Mouse (Mus musculus) limb, embryonic 15.5 days (tissue): ENCODE measurements around the gene Wdr12. TPM values are rescaled to one million over a fixed set of nuclear protein-coding genes. Genes with fewer than 3 reads are reported as not detected.
"Not testable (repeated sequence)": the region's sequence is repeated elsewhere in the genome, so short reads cannot be mapped to it uniquely, and the experiment has no call there.

Source experiments
- ATAC-seq: fragments of 200-750 bp; cut with Nextera tagmentation; 2 replicates; pipeline ENCODE4 v1.8.0; 2017; ENCODE audit warnings: low read depth, moderate TSS enrichment; ENCODE audit not compliant: insufficient number of reproducible peaks, low FRiP score, low TSS enrichment
- H3K27ac ChIP-seq: fragments of 300-500 bp; sonication (generic); 2 replicates; pipeline ENCODE4 v1.5.1; 2015; ENCODE audit warnings: moderate library complexity, mild to moderate bottlenecking, inconsistent platforms
- H3K27me3 ChIP-seq: fragments of 300-500 bp; sonication (generic); 2 replicates; pipeline ENCODE4 v1.6.1; 2015; ENCODE audit warnings: inconsistent platforms
- H3K36me3 ChIP-seq: fragments of 300-500 bp; sonication (generic); 2 replicates; pipeline ENCODE4 v1.6.1; 2015; ENCODE audit warnings: inconsistent platforms
- H3K4me1 ChIP-seq: fragments of 300-500 bp; sonication (generic); 2 replicates; pipeline ENCODE4 v1.6.1; 2015; ENCODE audit warnings: inconsistent platforms
- H3K4me2 ChIP-seq: fragments of 300-500 bp; sonication (generic); 2 replicates; pipeline ENCODE4 v1.6.1; 2015; ENCODE audit warnings: mild to moderate bottlenecking, inconsistent platforms
- H3K4me3 ChIP-seq: fragments of 300-500 bp; sonication (generic); 2 replicates; pipeline ENCODE4 v1.5.1; 2015; ENCODE audit warnings: mild to moderate bottlenecking, inconsistent platforms
- H3K9ac ChIP-seq: fragments of 300-500 bp; sonication (generic); 2 replicates; pipeline ENCODE4 v1.6.1; 2015; ENCODE audit warnings: inconsistent platforms
- H3K9me3 ChIP-seq: fragments of 300-500 bp; sonication (generic); 2 replicates; pipeline ENCODE4 v1.6.1; 2016; ENCODE audit warnings: inconsistent platforms
- WGBS: fragments of 180-500 bp; shearing (Covaris S2); methylation state at CpG from one replicate; pipeline ENCODE4 v1.1.7; 2015; 5-methylcytosine and 5-hydroxymethylcytosine counted together
- polyA plus RNA-seq: library from polyadenylated mRNA; unstranded; fragments of >200 nt; fragmentation: Nextera tagmentation; extraction: Ambion mirVana; gene quantifications from 2 replicates; pipeline ENCODE4 v1.2.1, GENCODE M21; 2015

Gene Wdr12
- polyA plus RNA-seq, 1 experiment from 2014 or later: 40.6 TPM

GRCm38 (mm10) chr1:60056310-60056709 lies 42.1 kb downstream of the Wdr12 start:
- 82% methylated on average over 3 of the region's 3 CpGs for WGBS
- Histone ChIP-seq H3K27me3 (no peaks in the 10 kb centered on the region), H3K9ac (no peak overlapping the region), H3K36me3 (no peaks in the 10 kb centered on the region), H3K9me3 (no peaks in the 10 kb centered on the region), H3K4me1 (no peaks in the 10 kb centered on the region), H3K4me3 (no peak overlapping the region), H3K4me2 (no peak overlapping the region), H3K27ac (no peak overlapping the region)
- no peak for ATAC-seq

- Histone ChIP-seq H3K27ac (no peak overlapping the region), H3K4me1 (no peaks in the 10 kb centered on the region), H3K4me2 (no peak overlapping the region), H3K9ac (no peak overlapping the region), H3K9me3 (no peaks in the 10 kb centered on the region), H3K4me3 (no peak overlapping the region), H3K36me3 (no peaks in the 10 kb centered on the region), H3K27me3 (no peaks in the 10 kb centered on the region)
- WGBS: 44% methylated on average over 3 of the region's 3 CpGs
- no peak for ATAC-seq
These were observed 43.8 kb downstream of the Wdr12 start for GRCm38 (mm10) chr1:60054659-60055058.

- peaks cover 14% of the 10 kb centered on the region for H3K27me3 ChIP-seq
- H3K4me3 ChIP-seq, H3K27ac ChIP-seq, H3K9me3 ChIP-seq, H3K4me1 ChIP-seq, H3K4me2 ChIP-seq, H3K9ac ChIP-seq, H3K36me3 ChIP-seq, ATAC-seq: not testable (repeated sequence)
- 92% methylated on average over 5 of the region's 5 CpGs for WGBS
These were observed 51.0 kb downstream of the Wdr12 start for GRCm38 (mm10) chr1:60047481-60047880.

DNA sequence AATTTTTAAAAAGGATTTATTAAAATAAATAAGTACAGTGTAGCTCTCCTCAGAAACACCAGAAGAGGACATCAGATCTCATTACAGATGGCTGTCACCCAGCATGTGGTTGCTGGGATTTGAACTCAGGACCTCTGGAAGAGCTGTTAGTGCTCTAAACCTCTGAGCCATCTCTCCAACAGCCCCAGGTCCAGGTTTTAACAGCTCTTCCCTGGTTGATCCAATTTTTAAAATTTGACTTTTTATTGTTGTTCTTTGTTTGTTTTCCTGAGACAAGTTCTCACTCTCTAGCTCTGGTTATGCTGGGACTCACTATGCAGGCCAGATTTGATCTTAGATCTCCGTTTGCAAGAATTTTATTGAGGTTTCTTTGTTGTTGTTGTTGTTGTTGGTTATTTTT lies 53.9 kb downstream of the Wdr12 start:
- Histone ChIP-seq H3K4me3 (no peak overlapping the region), H3K4me1 (peaks cover 2% of the 10 kb centered on the region; the same call in 1 of the 2 replicates), H3K9ac (no peak overlapping the region), H3K4me2 (no peak overlapping the region), H3K27me3 (peaks cover 17% of the 10 kb centered on the region), H3K9me3 (no peaks in the 10 kb centered on the region), H3K27ac (no peak overlapping the region), H3K36me3 (no peaks in the 10 kb centered on the region)
- WGBS: 83% methylated on average over 1 of the region's 1 CpGs
- no peak for ATAC-seq

DNA sequence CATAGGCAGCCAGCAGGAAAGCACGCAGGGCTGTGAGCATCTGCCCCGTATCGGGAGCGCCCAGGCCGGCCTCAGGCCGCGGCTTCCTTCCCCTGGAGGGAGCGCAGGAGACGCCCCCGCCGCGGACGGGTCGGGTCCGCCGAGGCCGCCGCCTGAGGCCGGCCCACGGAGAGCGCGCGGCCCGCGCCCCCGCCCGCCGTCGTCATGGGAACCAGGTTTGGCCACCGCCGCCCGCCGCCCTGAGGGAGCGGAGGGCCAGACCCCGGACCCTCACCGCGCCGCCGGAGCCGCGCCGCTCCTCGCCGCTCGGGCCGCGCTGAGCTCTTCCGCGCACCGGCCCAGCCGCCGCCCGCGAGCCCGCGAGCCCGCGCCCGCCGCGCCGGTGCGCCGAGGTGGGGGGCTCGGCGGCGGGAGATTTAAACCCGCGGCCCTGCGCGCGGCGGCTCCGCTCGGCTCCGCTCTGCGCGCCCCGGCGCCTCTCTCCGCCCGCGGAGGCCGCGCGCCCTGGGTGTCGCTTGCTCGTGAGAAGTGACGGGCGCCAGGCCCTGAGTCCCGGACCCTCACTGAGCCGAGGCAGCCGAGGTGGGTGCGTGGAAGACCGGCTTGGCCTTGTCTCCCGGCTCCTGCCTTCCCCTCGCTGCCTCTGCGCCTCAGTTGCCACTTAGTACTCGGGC lies 55.5 kb downstream of the Wdr12 start, which contains the start of gene Ica1l:
Ica1l (minus strand) TSS at position 389 of the 674 bp plus-strand sequence.
- Histone ChIP-seq H3K4me3 (peak within 1 kb of the TSS; percentile 75), H3K4me2 (peak within 1 kb of the TSS; percentile 98), H3K4me1 (peaks cover 2% of the 10 kb centered on the region; the same call in 1 of the 2 replicates), H3K27ac (no peak within 1 kb of the TSS), H3K27me3 (peaks cover 17% of the 10 kb centered on the region), H3K36me3 (no peaks in the 10 kb centered on the region), H3K9ac (peak within 1 kb of the TSS; percentile 65), H3K9me3 (no peaks in the 10 kb centered on the region)
- WGBS: under 1% methylated on average over 74 of the region's 99 CpGs
- ATAC-seq: peak; percentile 67

- no peak for ATAC-seq
- no peaks in the 10 kb centered on the region for H3K36me3 ChIP-seq
- peaks cover 17% of the 10 kb centered on the region for H3K27me3 ChIP-seq
- H3K4me2 ChIP-seq: peak overlapping the region; percentile 98
- H3K4me1 ChIP-seq: peaks cover 2% of the 10 kb centered on the region; the same call in 1 of the 2 replicates
- peak overlapping the region; percentile 75 for H3K4me3 ChIP-seq
- no peaks in the 10 kb centered on the region for H3K9me3 ChIP-seq
- peak overlapping the region; percentile 65; the same call in 1 of the 2 replicates for H3K9ac ChIP-seq
- 3% methylated on average over 19 of the region's 19 CpGs for WGBS
- H3K27ac ChIP-seq: no peak overlapping the region
These were observed 56.0 kb downstream of the Wdr12 start for GRCm38 (mm10) chr1:60042398-60042795.

- Histone ChIP-seq H3K9ac (no peak overlapping the region), H3K27me3 (no peaks in the 10 kb centered on the region), H3K4me2 (no peak overlapping the region), H3K27ac (no peak overlapping the region), H3K4me3 (no peak overlapping the region), H3K4me1 (no peaks in the 10 kb centered on the region), H3K36me3 (no peaks in the 10 kb centered on the region), H3K9me3 (no peaks in the 10 kb centered on the region)
- WGBS: 88% methylated on average over 2 of the region's 2 CpGs
- no peak for ATAC-seq
These were observed 63.4 kb downstream of the Wdr12 start for GRCm38 (mm10) chr1:60035044-60035443.

Other genes with a start within 250 kb of the Wdr12 start
- 5.6 and 8.3 TPM in 2 replicates for gene Fam117b, start 185.6 kb downstream of the Wdr12 start, polyA plus RNA-seq
- gene Ica1l, start 55.5 kb downstream of the Wdr12 start, polyA plus RNA-seq: 0.84 and 1.0 TPM in 2 replicates
- 5.8 and 6.8 TPM in 2 replicates for gene Carf, start 398 bp downstream of the Wdr12 start, polyA plus RNA-seq
- gene Nbeal1, start 82.0 kb upstream of the Wdr12 start, polyA plus RNA-seq: 5.7 and 6.5 TPM in 2 replicates
- 23.1 and 24.1 TPM in 2 replicates for gene Cyp20a1, start 244.7 kb upstream of the Wdr12 start, polyA plus RNA-seq